Mouse (Mus musculus) gastrocnemius, adult 2 months (tissue): ENCODE data around the gene Tyw3. TPM values are rescaled to one million over a fixed set of nuclear protein-coding genes. Genes with fewer than 3 reads are reported as not detected.

ENCODE experiments used
- DNase-seq: peaks from one replicate; pipeline ENCODE4 v3.0.0; 2022
- H3K27ac ChIP-seq: fragments of 200-600 bp; 2 replicates; pipeline ENCODE4 v1.8.1; 2022; ENCODE audit warnings: mild to moderate bottlenecking
- H3K4me3 ChIP-seq: fragments of 200-600 bp; 2 replicates; pipeline ENCODE4 v1.8.1; 2022; ENCODE audit warnings: mild to moderate bottlenecking, moderate library complexity
- CTCF ChIP-seq: fragments of 200-600 bp; IDR thresholded peaks from 2 replicates; pipeline ENCODE4 v1.8.1; 2022; ENCODE audit warnings: antibody characterized with exemption, mild to moderate bottlenecking, moderate library complexity
- intact Hi-C: fragments of 180-260 bp; cut with DNase I; formaldehyde crosslinking; loops from one replicate; pipeline ENCODE4 v1.15.1; 2025
- total RNA-seq, 2 experiments: library from RNA; stranded (reverse); gene quantifications; 2 replicates each; pipeline ENCODE4 v1.2.3; 2021

Gene Tyw3
- total RNA-seq, 2 experiments from 2014 or later, result 2.6 to 3.2 TPM

- TF ChIP-seq CTCF, result no peak
- DNase-seq, result no peak
- no peak overlapping the region for H3K27ac ChIP-seq
- intact Hi-C loops, result no loop called here
- no peak overlapping the region for H3K4me3 ChIP-seq
Observed at GRCm38 (mm10) chr3:154594156-154594555, 2.7 kb downstream of the Tyw3 start.

- Histone ChIP-seq H3K4me3 (no peak overlapping the region), H3K27ac (no peak overlapping the region)
- intact Hi-C loops, result no loop called here
- TF ChIP-seq CTCF, result no peak
- DNase-seq, result no peak
Observed at GRCm38 (mm10) chr3:154593596-154593995, 3.3 kb downstream of the Tyw3 start.

DNA sequence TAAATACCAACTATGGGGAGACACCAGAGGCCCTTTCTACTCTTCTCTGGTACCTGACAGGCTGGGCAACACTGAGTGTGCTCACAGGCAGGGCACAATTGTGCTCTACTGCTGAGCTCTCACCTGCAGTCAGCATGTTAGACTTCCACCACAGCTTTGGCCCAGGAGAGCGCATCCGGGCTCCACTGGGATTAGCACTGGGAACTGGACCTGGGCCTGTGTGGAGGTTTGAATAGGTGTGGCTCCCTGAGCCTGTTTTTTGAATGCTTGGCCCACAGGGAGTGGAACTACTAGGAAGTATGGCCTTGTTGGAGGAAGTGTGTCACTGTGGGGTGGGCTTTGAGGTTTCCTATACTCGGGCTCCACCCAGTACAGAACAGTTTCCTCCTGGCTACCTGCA, 5.3 kb downstream of the Tyw3 start:
- H3K4me3 ChIP-seq, result no peak overlapping the region
- H3K27ac ChIP-seq, result no peak overlapping the region
- DNase-seq, result no peak
- TF ChIP-seq CTCF, result no peak
- intact Hi-C loops, result no loop called here

- intact Hi-C loops, result no loop called here
- DNase-seq, result no peak
- TF ChIP-seq CTCF, result no peak
- Histone ChIP-seq H3K4me3 (no peak overlapping the region), H3K27ac (no peak overlapping the region)
Observed at GRCm38 (mm10) chr3:154590971-154591370, 5.9 kb downstream of the Tyw3 start.

DNA sequence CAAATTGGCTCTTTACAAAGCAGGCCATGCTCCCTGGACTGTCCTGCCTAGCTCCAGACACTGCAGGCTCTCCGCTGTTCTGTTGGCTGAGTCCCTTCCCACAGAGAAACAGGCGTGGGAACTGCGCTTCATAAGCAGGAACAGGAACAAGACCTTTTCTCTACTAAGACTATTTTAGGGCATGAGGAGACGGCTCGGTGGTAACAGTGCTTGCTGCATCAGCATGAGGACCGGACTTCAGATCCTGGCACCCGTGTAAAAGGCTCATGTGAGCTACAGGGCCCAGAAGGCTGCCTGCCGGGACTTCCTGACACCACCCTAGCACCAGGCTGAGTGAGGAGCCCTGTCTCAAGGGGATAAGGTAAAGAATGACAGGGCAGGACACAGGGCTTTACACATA, 12.6 kb downstream of the Tyw3 start:
- no peak for DNase-seq
- no peak for TF ChIP-seq CTCF
- intact Hi-C loops, result no loop called here

DNA sequence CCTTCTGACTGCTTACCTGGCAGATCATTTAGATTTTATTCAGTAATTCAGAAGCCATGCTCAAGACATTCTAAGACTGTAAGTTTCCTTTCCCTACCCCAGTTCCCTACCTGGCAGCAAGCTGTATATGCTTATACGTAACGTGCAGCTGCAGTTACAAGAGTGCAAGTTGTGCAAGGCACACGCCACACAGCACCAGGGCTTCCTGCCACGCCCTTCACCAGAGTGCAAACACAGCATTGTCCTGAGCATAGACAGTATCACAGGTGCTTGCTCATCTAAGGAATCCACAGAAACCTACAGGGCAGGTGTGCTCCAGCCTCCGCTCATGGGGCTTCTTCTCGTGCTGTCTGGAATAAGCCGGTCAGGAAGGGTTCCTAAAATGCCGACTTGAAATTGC, 19.0 kb downstream of the Tyw3 start:
- no peak for TF ChIP-seq CTCF
- no peak overlapping the region for H3K4me3 ChIP-seq
- intact Hi-C loops, result no loop called here
- H3K27ac ChIP-seq, result no peak overlapping the region
- no peak for DNase-seq

More for the DNA sequence above, 12.6 kb downstream of the Tyw3 start:
- Histone ChIP-seq H3K27ac (no peak overlapping the region), H3K4me3 (no peak overlapping the region)

DNA sequence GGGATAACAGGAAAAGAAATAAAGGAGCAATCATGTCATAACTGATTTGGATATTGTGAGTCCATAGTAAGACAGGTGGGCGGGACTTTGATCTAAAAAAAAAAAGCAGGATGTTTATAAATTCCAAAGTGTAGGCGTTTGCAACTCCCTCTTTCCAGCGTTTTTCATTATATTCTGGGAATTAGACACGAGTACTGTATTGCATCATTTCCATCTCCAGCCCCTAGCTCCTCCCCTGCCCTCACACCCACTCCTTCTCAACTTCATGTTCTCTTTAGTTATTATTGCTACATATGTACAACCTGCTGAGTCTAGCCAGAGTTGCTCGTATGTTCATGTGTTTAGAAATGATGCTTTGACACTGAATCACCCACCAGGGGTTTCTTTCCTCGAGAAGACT, 23.2 kb downstream of the Tyw3 start:
- no peak for TF ChIP-seq CTCF
- H3K4me3 ChIP-seq, result no peak overlapping the region
- DNase-seq, result no peak
- H3K27ac ChIP-seq, result no peak overlapping the region
- intact Hi-C loops, result loop anchor here (5.0 kb wide), 1 partner anchor 241 kb away; the partner anchor contains the start of gene Lhx8

GRCm38 (mm10) chr3:154572341-154572972, 24.4 kb downstream of the Tyw3 start:
- H3K4me3 ChIP-seq, result no peak overlapping the region
- peak; percentile 91 for TF ChIP-seq CTCF
- peak; percentile 74 for DNase-seq
- intact Hi-C loops, result loop anchor here (1.0 to 5.0 kb wide), 2 partner anchors 240 to 303 kb away; partner anchors contain the start of gene Lhx8
- H3K27ac ChIP-seq, result no peak overlapping the region

- peak overlapping the region; percentile 68 for H3K4me3 ChIP-seq
- intact Hi-C loops, result loop anchor here (5.0 kb wide), 1 partner anchor 238 kb away; the partner anchor contains the start of gene Lhx8
- H3K27ac ChIP-seq, result no peak overlapping the region
- DNase-seq, result peak; percentile 26
- no peak for TF ChIP-seq CTCF
Observed at GRCm38 (mm10) chr3:154570786-154571185, 26.1 kb downstream of the Tyw3 start.

- no peak for TF ChIP-seq CTCF
- H3K4me3 ChIP-seq, result peak overlapping the region; percentile 68
- intact Hi-C loops, result loop anchor here (5.0 kb wide), 1 partner anchor 238 kb away; the partner anchor contains the start of gene Lhx8
- no peak overlapping the region for H3K27ac ChIP-seq
- no peak for DNase-seq
Observed at GRCm38 (mm10) chr3:154570029-154570575, 26.8 kb downstream of the Tyw3 start.

DNA sequence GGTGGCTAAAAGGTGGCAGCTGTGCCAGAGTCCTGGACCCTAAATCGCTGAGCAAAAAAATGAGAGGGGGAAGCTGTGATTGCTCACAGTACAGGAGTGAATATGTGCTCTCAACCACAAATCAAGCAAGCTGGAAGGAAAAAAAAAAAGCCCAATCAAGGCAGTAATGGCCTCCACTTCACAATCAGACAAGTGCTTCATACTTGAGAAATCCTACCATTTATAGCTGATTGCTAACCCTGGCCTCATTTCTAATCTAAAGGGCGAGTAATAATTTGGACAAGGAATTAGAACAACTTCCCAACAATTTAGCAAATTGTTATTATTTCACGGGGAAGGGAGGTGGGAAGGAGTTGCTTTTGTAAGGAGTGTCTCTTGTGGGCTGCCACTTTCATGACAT, 31.5 kb downstream of the Tyw3 start:
- Histone ChIP-seq H3K4me3 (no peak overlapping the region), H3K27ac (no peak overlapping the region)
- intact Hi-C loops, result no loop called here
- no peak for DNase-seq
- no peak for TF ChIP-seq CTCF

- no peak for DNase-seq
- intact Hi-C loops, result no loop called here
- TF ChIP-seq CTCF, result no peak
- Histone ChIP-seq H3K4me3 (no peak overlapping the region), H3K27ac (no peak overlapping the region)
Observed at GRCm38 (mm10) chr3:154562192-154562591, 34.7 kb downstream of the Tyw3 start.

DNA sequence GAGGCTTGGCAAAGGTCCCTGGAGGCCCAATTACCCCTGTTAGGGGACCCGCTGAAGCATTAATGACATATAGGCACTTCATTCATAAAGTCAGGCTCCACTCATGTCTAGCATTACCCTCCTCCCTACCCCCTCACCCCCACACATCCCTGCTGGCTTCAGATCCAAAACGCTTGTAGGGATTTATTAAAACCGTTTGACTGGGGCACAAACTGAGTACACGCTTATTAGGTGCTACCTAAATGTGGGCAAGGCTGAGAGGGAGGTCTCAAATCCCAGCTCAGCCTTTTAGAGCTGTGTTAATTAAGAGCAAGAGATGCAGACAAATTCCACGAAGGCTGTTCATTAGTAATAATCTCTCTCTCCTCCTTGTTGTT, 45.9 kb downstream of the Tyw3 start:
- Histone ChIP-seq H3K4me3 (no peak overlapping the region), H3K27ac (no peak overlapping the region)
- intact Hi-C loops, result no loop called here
- no peak for TF ChIP-seq CTCF
- no peak for DNase-seq

DNA sequence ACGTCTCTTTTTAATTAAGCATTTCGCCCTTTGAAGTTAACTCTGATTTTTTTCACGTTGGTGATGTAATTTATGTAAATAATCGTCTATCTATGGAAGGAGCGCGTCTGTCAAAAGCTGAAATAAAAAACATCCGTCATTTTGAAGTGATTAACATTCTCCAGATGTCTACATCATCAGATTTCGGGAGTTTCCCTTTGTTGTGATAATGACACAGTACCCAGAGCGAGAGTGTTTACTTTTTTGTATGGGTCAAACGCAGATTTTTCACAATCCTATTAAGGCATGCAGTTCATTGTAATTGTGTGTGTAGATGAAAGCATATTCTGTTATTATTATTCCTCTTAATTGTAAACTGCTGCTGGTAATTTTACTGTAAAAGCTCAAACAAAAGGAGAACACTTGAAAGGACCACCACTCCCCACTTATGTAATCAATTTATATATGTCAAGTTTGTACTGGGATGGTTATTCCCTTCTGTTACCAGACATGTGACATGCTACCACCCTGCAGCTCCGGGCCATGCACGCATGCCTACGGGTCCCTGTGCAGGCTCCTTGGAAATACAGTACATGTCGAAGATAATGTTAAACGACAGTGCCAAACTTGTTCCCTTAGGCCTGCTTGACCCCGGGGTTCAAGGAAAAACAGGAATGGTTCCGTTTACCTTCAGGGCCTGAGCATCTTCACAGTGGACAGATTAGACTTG, 46.4 kb downstream of the Tyw3 start:
- DNase-seq, result no peak
- intact Hi-C loops, result no loop called here
- Histone ChIP-seq H3K27ac (no peak overlapping the region), H3K4me3 (no peak overlapping the region)
- TF ChIP-seq CTCF, result no peak
